Mouse (Mus musculus): ENCODE data around the gene Copg2. TPM values are rescaled to one million over a fixed set of nuclear protein-coding genes. Genes with fewer than 3 reads are reported as not detected.

Copg2 gene
- total RNA-seq, 1 experiment from 2014 or later = 89.9 TPM

Small RNA genes within 50 kb of the gene (microRNA-seq; reads per million reads assigned to microRNA genes)
- gene Mir335 = 11,505 to 12,969 reads per million in 2 experiments

Other genes starting within 250 kb of the Copg2 start
- gene Cep41, start 203.0 kb downstream of the Copg2 start, total RNA-seq (2021) = 5.7 and 9.9 TPM in 2 replicates
- 54.9 and 56.7 TPM in 2 replicates for gene Mest, start 173.2 kb downstream of the Copg2 start, total RNA-seq (2021)
- gene Tsga13, start 18.8 kb upstream of the Copg2 start, total RNA-seq (2021) = not detected in 2 replicates
- not detected in 2 replicates for gene Klf14, start 62.3 kb upstream of the Copg2 start, total RNA-seq (2021)